Mouse (Mus musculus) adrenal gland, adult (tissue): ENCODE data around the gene Rpia.

Experiments
- DNase-seq, 2 experiments: peaks; one replicate each; pipeline ENCODE4 v3.0.0; 2022 to 2023; ENCODE audit warnings: low spot score in 1 of 2; ENCODE audit not compliant: inconsistent age in 2 of 2

Gene Rpia

DNA sequence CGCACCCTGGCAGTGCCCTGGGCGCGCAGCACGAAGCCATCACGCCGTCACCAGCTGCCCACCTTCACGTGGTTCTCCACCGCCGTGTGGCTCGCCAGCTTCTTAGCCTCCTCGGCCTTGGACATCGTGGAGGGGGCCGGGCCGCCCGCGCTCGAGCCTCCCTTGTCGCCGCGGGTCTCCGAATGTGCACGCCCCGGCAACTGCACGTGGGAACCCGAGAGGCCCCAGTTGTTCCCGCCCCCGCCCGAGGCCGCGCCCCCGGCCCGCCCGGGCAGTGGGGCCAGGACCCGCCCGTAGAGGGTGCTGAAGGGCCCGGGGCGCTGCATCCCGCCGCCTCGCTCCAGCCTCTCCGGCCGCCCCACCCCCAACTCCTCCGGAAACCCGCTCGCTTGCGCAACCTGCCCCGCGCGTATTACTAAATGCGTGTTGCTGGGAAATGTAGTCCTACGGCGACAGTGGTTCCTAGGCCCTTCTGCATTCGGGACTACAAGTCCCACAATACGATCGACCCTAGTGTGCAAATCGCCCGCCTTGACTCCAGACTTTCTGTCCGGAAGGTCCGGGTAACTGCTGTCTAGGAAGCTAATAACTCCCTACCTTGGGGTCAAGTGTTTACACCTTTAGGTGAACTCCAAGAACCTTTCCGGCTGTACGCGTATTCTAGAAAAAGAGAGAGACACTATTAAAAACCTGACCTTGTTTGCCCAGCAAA is at the start of gene Rpia:
Rpia (minus strand) TSS at position 409 of the 712 bp plus-strand sequence.
- peak; percentile 99 to 100 for DNase-seq

DNA sequence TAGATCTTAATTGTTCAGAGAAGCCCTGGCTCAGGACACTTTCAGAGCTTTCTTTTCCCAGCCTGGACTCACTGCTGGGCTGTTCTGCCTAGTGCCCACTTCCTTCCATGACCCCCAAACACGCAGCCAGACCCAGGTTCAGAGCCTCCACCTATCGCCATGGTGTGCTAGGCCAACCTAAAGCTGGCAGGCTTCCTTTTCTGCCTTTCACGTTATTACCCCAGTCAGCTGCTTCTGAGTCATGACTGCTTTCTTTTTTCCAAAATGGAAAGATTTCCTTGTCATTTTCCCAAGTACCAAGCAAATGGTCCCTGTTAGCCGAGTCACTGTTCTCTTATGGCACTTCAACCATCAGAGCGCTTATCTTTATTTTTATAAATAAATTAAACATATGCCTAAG is 48.2 kb upstream of the Rpia start:
- DNase-seq, result no peak

GRCm38 (mm10) chr6:70838532-70838931 is 46.5 kb upstream of the Rpia start:
- no peak for DNase-seq

- no peak for DNase-seq
Measured at GRCm38 (mm10) chr6:70837297-70837696, 45.3 kb upstream of the Rpia start.

DNA sequence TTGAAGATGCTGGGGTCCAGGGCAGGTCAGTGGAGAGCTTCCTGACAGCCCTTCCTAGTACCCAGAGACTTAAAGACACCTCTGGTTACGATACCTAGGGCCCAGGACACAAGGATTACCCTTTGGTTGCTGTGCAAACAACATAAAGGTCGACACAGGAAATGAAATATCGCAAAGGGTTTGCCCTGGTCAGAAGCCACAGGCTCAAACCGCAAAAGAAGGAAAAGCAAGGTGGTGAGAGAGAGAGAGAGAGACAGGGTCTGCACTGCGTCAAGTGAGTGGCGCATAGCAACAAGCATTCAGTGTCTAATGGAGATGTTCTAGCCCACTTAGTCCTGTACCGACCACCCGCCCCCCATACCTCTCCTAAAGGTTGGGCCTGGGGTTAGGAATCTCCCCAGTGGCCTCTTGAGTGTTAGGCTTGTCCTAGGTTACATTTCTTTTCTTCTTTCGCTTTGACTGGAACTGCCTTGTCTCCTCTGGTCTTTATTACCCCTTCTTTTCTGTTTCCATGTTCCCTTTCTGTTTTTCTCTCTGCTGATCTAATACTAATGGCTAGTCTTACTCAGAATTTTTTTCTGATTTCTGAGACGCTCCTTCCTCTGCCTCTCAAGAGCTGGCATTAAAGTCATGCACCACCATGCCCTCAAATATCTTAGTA is 39.3 kb upstream of the Rpia start:
- DNase-seq, result no peak

DNA sequence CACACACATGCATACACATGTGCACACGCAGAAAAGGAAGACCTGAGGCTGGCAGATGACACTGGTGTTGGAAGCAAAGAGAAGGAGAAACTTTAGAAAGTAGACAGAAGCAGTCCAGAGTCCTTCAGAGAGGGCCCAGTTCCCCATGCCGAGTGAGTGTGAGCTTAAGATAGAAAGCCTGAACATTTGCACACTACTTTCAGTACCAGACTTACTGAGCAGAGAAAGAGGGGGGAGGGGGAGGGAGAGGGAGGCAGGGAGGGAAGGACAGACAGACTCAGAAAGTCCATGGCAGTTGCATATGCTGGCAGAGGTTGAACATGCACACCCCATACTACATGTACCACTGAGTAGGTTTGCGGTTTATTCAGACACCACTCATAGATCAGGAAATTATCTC is 38.5 kb upstream of the Rpia start:
- DNase-seq, result no peak

GRCm38 (mm10) chr6:70829451-70829850 is 37.4 kb upstream of the Rpia start:
- no peak for DNase-seq

- no peak for DNase-seq
Measured at GRCm38 (mm10) chr6:70824987-70825337, 32.9 kb upstream of the Rpia start.

DNA sequence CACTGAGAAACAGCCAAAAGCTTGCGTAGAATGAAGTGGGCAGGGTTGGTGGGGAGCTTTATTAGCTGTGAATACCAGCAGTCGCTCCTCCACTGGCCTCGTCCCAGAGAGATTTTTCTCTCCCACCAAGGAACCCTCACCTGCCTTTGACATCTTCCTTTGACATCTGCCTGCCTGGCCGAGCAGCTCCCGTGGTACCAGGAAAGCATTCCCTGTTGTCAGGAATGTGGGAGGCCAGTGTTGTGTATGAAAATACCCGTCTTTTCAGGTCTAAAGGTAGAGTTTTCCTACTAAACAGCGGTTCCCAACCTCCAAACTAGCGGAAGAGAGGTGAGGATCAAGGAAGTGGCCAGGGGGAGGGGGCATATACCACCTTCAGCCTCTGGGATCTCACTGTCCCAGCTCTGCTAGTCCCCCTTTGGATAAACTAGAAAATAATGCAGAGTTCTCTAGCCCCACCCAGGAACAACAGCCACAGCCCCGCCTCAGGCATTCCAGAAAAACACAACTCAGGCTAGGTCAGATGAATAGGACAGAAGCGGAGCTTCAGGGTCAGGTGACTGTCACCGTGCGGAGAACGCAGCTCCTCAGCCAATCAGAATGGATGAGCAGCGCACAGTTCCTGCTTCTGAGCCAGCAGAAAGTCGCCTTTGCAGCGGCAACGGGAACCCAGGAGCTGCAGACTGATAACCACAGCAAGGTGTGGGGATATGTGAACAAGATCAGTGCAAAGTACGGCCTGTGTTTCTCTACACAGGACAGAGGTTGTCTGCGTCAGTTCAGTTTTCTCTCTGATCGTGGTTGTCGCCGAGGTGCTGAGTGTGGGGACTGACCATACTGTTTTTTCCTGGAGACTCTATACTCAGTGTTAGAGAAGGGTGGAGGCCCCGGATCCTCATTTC is 32.3 kb upstream of the Rpia start:
- DNase-seq, result peak; percentile 87 to 94

- DNase-seq, result peak in 1 of 2 experiments; percentile 39
Measured at GRCm38 (mm10) chr6:70823277-70823676, 31.2 kb upstream of the Rpia start.

DNA sequence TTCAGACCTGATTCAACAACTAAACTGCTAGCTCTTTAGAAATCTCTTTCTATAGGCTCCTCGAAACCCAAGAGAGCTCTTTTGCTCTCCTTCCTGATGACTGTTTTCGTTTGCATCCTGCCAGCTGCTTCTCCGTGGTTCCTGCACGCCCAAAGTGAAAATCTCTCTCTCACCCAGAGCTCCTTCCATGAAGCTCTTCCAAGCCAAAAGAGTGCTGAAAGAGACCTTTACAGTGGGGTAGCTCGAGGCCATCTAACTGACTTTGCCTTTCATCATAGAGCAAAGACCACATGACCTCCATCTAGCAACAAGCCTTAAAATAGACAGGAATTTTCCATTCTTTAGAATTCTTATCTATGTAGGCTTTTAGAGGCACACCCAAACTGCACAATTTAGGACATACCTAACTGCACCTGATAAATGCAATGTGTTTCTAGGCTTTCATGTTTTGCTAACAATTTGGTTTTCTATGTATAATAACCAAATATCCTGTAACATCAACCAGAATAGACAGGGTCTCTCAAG is 30.4 kb upstream of the Rpia start:
- DNase-seq, result peak in 1 of 2 experiments; percentile 72

DNA sequence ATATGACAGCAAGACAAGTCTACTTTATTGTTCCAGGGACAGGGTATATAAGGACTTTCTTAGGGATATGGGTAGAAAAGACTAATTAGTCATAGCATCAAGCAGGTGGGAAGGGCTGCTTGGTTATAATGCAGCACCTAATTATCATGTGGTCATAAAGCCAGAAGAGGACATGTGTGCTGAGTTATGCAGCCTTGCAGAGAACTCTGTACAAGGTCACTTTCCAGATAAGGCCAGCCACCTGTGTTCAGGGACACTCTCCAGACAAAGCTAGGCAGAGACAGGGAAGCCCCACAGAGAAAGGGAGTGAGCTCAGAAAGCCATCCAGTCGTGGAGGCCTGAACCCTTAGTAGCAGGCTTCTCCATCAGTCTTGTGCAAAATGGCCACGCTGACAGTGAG is 29.5 kb upstream of the Rpia start:
- peak; percentile 63 to 85 for DNase-seq

GRCm38 (mm10) chr6:70815471-70815870 is 23.4 kb upstream of the Rpia start:
- no peak for DNase-seq

- no peak for DNase-seq
Measured at GRCm38 (mm10) chr6:70814629-70814950, 22.6 kb upstream of the Rpia start.

DNA sequence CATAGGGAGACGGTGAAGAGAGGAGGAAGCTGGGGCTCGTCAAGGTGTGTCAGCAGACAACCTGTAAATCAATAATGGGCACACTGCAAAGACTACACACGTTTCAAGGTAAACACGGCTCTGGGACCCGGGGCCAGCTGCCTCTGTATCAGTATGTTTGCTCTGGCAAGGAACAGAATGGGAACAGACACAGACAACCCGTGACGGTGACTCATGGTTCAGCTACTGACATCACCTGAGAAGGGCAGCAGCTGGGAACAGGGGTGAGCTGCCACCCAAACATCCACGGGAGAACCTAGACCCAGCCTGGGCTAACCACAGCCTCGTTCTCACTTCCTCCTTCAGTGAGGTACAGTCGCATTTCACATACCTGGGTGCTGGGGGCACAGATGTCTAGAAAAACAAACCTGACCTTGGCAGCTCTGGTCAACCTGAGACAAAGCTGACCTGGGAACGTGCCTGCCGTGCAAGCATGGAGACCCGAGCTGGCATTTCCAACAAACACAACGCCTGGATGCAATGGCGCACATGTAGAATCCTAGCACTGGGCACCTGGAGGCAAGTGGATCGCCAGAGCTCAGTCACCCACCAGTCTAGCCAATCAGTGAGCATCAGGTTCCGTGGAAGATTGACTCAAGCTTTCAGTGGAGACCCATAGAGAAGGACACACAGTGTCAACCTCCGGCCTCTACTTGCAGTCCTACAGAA is 22.0 kb upstream of the Rpia start:
- DNase-seq, result peak; percentile 69 to 78

DNA sequence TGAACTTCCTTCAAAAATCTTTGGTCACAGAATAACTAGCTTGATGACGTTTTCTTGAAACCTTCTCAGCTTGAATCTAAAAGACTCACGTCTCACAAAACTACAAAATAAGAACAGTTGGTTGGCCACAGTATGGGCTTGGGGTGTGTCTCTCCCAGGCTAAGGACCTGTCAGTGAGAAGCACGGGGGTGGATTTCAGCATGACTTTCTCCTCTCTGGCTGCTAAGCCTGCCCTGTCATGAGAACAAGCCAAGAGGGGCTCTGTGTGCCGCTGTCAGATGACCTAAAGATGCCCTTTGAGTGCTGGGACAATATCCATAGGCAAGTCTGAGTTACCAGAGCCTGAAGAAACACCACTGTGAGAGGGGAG is 20.5 kb upstream of the Rpia start:
- no peak for DNase-seq

- DNase-seq, result peak; percentile 75 to 94
Measured at GRCm38 (mm10) chr6:70811557-70812525, 19.8 kb upstream of the Rpia start.

DNA sequence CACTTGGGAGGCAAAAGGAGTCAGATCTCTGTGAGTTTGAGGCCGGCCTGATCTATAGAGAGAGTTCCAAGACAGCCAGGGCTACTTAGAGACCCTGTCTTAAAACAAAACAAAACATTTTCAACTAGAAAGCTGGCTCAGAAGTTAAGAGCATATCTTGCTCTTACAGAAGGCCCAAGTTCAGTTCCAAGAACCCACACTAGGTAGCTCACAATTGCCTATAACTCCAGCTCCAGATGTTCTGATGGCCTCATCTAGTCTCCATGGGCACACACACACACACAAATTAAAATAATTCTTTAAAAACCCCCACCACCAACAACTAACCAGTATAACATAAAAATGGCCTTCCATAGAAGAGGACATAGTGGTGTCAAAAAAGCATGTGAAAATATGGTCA is 18.5 kb upstream of the Rpia start:
- DNase-seq, result no peak

DNA sequence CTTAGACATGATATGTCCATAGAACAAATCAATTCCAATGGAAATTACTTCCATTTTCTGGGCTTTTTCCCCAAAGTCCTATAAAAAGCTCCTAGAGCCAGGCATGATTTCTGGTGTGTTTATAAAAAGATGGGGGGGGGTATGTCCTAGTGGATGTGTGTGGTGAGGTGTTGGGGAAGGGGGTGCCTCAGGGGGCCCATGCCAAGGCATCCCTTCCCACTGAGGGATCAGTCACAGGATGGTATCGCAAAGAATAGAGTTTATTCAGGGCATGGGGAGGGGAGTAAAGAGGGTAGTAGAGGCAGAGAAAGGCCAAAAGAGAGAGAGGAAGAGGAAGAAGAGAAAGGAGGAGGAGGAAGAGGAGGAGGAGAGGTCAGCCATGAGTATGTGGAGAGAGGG is 14.5 kb upstream of the Rpia start:
- DNase-seq, result no peak
